ENCODE assay signal across 25 mouse cellular contexts in the genomic region with DNA sequence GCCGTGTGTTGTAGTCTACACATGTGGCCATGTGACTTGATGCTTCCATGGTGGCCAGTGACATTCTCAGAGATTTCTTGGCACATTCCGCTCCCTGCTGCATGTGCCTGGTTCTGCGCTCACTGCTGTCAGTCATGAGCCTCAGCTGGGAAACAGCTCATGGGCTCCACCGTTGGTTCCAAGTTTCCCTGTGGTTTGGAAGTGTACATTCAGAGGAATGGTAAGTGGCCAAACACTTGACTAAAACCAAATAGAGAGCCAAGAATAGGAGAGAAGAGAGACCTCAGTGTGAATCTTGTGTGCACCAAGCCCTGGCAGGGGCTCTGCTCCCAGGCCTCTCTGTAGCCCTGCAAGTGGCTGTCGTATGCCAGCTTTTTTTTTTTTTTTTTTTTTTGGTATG. TPM values are rescaled to one million over a fixed set of nuclear protein-coding genes. Genes with fewer than 3 reads are reported as not detected.
DNase-seq lines count a peak whose midpoint lies in the region; ATAC-seq and TF ChIP-seq lines count a peak whose summit lies in the region.
"Had no signal": no experiment of that assay in that cellular context is flagged by ENCODE, and none has a peak within 500 bp of the region (broad histone marks: within the 10 kb centered on the region; RNA-seq: fewer than 3 reads in every experiment).

No protein-coding gene starts in this region.

- no peak overlapping the region for H3K9ac ChIP-seq in heart, postnatal 0 days (replicated peaks; ENCODE audit: low read depth, low read length)
- no peak overlapping the region for H3K9ac ChIP-seq in heart, embryonic 11.5 days (ENCODE audit: low read depth, low read length)
- H3K9ac ChIP-seq in liver, embryonic 11.5 days (ENCODE audit: low read depth, low read length): no peak overlapping the region
- H3K9ac ChIP-seq: embryonic facial prominence, embryonic 13.5 days; limb, embryonic 12.5 days; liver, embryonic 12.5 days; neural tube, embryonic 12.5 days had no signal

- H3K4me3 ChIP-seq in heart, postnatal 0 days (ENCODE audit: low read depth, low read length): no peak overlapping the region
- no peak overlapping the region for H3K4me3 ChIP-seq in heart, embryonic 11.5 days (ENCODE audit: low read depth, low read length)
- no peak overlapping the region for H3K4me3 ChIP-seq in liver, embryonic 11.5 days (ENCODE audit: low read depth, low read length)
- H3K4me3 ChIP-seq: embryonic facial prominence, embryonic 13.5 days; hindbrain, embryonic 10.5 days; layer of hippocampus, adult 2 months; limb, embryonic 12.5 days; liver, embryonic 12.5 days; neural tube, embryonic 12.5 days had no signal

- WGBS in heart, postnatal 0 days: 30% methylated on average over 5 of the region's 5 CpGs
- 70% methylated on average over 5 of the region's 5 CpGs for WGBS in heart, embryonic 11.5 days (ENCODE audit: insufficient replicate concordance)
- 88% methylated on average over 5 of the region's 5 CpGs for WGBS in liver, embryonic 11.5 days

- no peaks in the 10 kb centered on the region for H3K27me3 ChIP-seq in heart, postnatal 0 days (ENCODE audit: control insufficient read depth, insufficient read depth, low read length)
- H3K27me3 ChIP-seq in heart, embryonic 11.5 days (ENCODE audit: control insufficient read depth, insufficient read depth, low read length): no peaks in the 10 kb centered on the region
- H3K27me3 ChIP-seq in liver, embryonic 11.5 days (replicated peaks; ENCODE audit: control insufficient read depth, insufficient read depth, low read length): no peaks in the 10 kb centered on the region
- H3K27me3 ChIP-seq: embryonic facial prominence, embryonic 13.5 days; limb, embryonic 12.5 days; liver, embryonic 12.5 days; megakaryocyte, embryonic 14.5 days; neural tube, embryonic 12.5 days; Patski had no signal

- no peak overlapping the region for H3K4me2 ChIP-seq in heart, postnatal 0 days (ENCODE audit: low read depth, low read length)
- H3K4me2 ChIP-seq in heart, embryonic 11.5 days: no peak overlapping the region
- H3K4me2 ChIP-seq in liver, embryonic 11.5 days: no peak overlapping the region
- H3K4me2 ChIP-seq: embryonic facial prominence, embryonic 13.5 days; limb, embryonic 12.5 days; liver, embryonic 12.5 days; neural tube, embryonic 12.5 days had no signal

- TF ChIP-seq EP300 in heart, postnatal 0 days (IDR thresholded peaks at IDR 0.05; ENCODE audit: low read depth): no peak

- peak; percentile 67 for ATAC-seq in heart, postnatal 0 days (ENCODE audit: insufficient read depth, low read depth)
- ATAC-seq in heart, embryonic 11.5 days (replicated peaks; ENCODE audit: insufficient number of reproducible peaks, low FRiP score, low TSS enrichment): no peak
- ATAC-seq in liver, embryonic 11.5 days (replicated peaks; ENCODE audit: low FRiP score): no peak
- ATAC-seq: forebrain, embryonic 14.5 days; inflammation-experienced regulatory T-cells, adult 6 months; liver, embryonic 12.5 days; Patski had no signal

- TF ChIP-seq CTCF in heart, postnatal 0 days (IDR thresholded peaks at IDR 0.05; ENCODE audit: low read depth): peak; percentile 17; the same call in 1 of the 2 replicates

- H3K36me3 ChIP-seq in heart, postnatal 0 days (replicated peaks; ENCODE audit: control insufficient read depth, insufficient read depth, low read length): peaks cover 9% of the 10 kb centered on the region; the same call in 1 of the 2 replicates
- no peaks in the 10 kb centered on the region; the same call in 1 of the 2 replicates for H3K36me3 ChIP-seq in heart, embryonic 11.5 days (ENCODE audit: control insufficient read depth, insufficient read depth, low read length)
- H3K36me3 ChIP-seq in liver, embryonic 11.5 days (ENCODE audit: control insufficient read depth, insufficient read depth, low read length): no peaks in the 10 kb centered on the region
- H3K36me3 ChIP-seq: neural tube, embryonic 12.5 days had no signal

- DNase-seq in heart, postnatal 0 days (ENCODE audit: low spot score): peak; percentile 37
- DNase-seq in 3134 (ENCODE audit: extremely low read depth, insufficient read length, low spot score) (peak; percentile 60), 3T3-L1 (ENCODE audit: low read depth, low spot score) (peak; percentile 34)
- DNase-seq in fibroblast of lung, adult 2 months (ENCODE audit: low read depth): peak; percentile 60
- DNase-seq in urinary bladder, postnatal 4 days (ENCODE audit: low spot score in 2 of 2): no peak
- no peak for DNase-seq in liver, embryonic 11.5 days (ENCODE audit: low spot score)
- no peak for DNase-seq in cerebellum, adult 11 months
- DNase-seq: adrenal gland, adult 2 months; cerebellum, adult 18-20 months; cerebellum, postnatal 14 days; kidney, postnatal 25 days; layer of hippocampus, postnatal 36 days; midbrain, embryonic 14.5 days; right cerebral cortex, postnatal 14 days had no signal

- peak overlapping the region; percentile 39; the same call in 1 of the 2 replicates for H3K27ac ChIP-seq in heart, postnatal 0 days (ENCODE audit: low read depth)
- H3K27ac ChIP-seq in heart, embryonic 11.5 days (ENCODE audit: low read depth, low read length): no peak overlapping the region
- H3K27ac ChIP-seq in liver, embryonic 11.5 days (ENCODE audit: low read depth, low read length): no peak overlapping the region
- H3K27ac ChIP-seq: embryonic facial prominence, embryonic 13.5 days; hindbrain, embryonic 10.5 days; layer of hippocampus, adult 2 months; limb, embryonic 12.5 days; liver, embryonic 12.5 days; neural tube, embryonic 12.5 days had no signal

- peaks cover 63% of the 10 kb centered on the region for H3K4me1 ChIP-seq in heart, postnatal 0 days (ENCODE audit: control insufficient read depth, insufficient read depth)
- peaks cover 40% of the 10 kb centered on the region for H3K4me1 ChIP-seq in heart, embryonic 11.5 days (ENCODE audit: control insufficient read depth, insufficient read depth, low read length)
- H3K4me1 ChIP-seq in liver, embryonic 11.5 days (replicated peaks; ENCODE audit: control insufficient read depth, insufficient read depth, low read length): no peaks in the 10 kb centered on the region

- H3K9me3 ChIP-seq in heart, postnatal 0 days (replicated peaks; ENCODE audit: control insufficient read depth, low read length): no peaks in the 10 kb centered on the region
- H3K9me3 ChIP-seq in heart, embryonic 11.5 days (replicated peaks; ENCODE audit: control insufficient read depth, low read length): no peaks in the 10 kb centered on the region
- H3K9me3 ChIP-seq in liver, embryonic 11.5 days (ENCODE audit: control insufficient read depth, low read length): no peaks in the 10 kb centered on the region
- H3K9me3 ChIP-seq: embryonic facial prominence, embryonic 13.5 days; hindbrain, embryonic 10.5 days; limb, embryonic 12.5 days; liver, embryonic 12.5 days; megakaryocyte, embryonic 14.5 days; neural tube, embryonic 12.5 days had no signal

RNA-seq across cellular contexts. Expression of gene Inpp5a, which starts 21.0 kb away (rescaled TPM):
- total RNA-seq in heart, postnatal 0 days (2014; rRNA removed; ENCODE audit: low replicate concordance): 43.4 and 44.1 TPM in 2 replicates
- 57.9 and 65.2 TPM in 2 replicates for polyA plus RNA-seq in heart, postnatal 0 days (2015; fragmentation: Nextera tagmentation; extraction: Ambion mirVana)
- 69.8 and 74.4 TPM in 2 replicates for polyA plus RNA-seq in heart, embryonic 11.5 days (2014; fragmentation: Nextera tagmentation; extraction: Ambion mirVana)
- polyA plus RNA-seq in liver, embryonic 11.5 days (2014; fragmentation: Nextera tagmentation; extraction: Ambion mirVana): 11.8 and 14.3 TPM in 2 replicates

Comparison
In these comparisons a context has a peak if more than half of its experiments do, and no peak if none do; other contexts are left out.
1. DNase-seq: peak in heart, postnatal 0 days (single experiment), 3134 (single experiment), 3T3-L1 (single experiment) and fibroblast of lung, adult 2 months (single experiment); none in urinary bladder, postnatal 4 days (0 of 2), liver, embryonic 11.5 days (single experiment) and cerebellum, adult 11 months (single experiment).